Mouse (Mus musculus) adrenal gland, postnatal 14 days (tissue): ENCODE data around the gene Pth2. TPM values are rescaled to one million over a fixed set of nuclear protein-coding genes. Genes with fewer than 3 reads are reported as not detected.

Experiments
- microRNA-seq, 2 experiments: library from miRNA; unstranded; fragments of <30 nt; microRNA quantifications; one replicate each; pipeline ENCODE4 v1.2.0; 2021
- total RNA-seq: library from RNA; stranded (reverse); gene quantifications from 2 replicates; pipeline ENCODE4 v1.2.3, GENCODE M21; 2021

Pth2 gene
- total RNA-seq, 1 experiment from 2014 or later, result not detected

Small RNA genes lying within 50 kb of the gene (microRNA-seq; reads per million reads assigned to microRNA genes)
- gene Mir7055, result 0 reads per million in 2 experiments

Other genes with a start within 250 kb of the Pth2 start
- not detected in 2 replicates for gene Tsks, start 237.8 kb upstream of the Pth2 start, total RNA-seq
- 9.6 and 12.4 TPM in 2 replicates for gene Cpt1c, start 206.1 kb upstream of the Pth2 start, total RNA-seq
- 224 and 250 TPM in 2 replicates for gene Prmt1, start 194.4 kb upstream of the Pth2 start, total RNA-seq
- 95.1 and 108 TPM in 2 replicates for gene Irf3, start 183.3 kb upstream of the Pth2 start, total RNA-seq
- 16.1 and 16.6 TPM in 2 replicates for gene Bcl2l12, start 182.3 kb upstream of the Pth2 start, total RNA-seq
- 76.3 and 77.2 TPM in 2 replicates for gene Scaf1, start 164.6 kb upstream of the Pth2 start, total RNA-seq
- 60.3 and 63.4 TPM in 2 replicates for gene Rras, start 163.0 kb upstream of the Pth2 start, total RNA-seq
- gene Prr12, start 128.1 kb upstream of the Pth2 start, total RNA-seq, result 42.6 and 44.6 TPM in 2 replicates
- gene Nosip, start 118.6 kb upstream of the Pth2 start, total RNA-seq, result 41.6 and 47.5 TPM in 2 replicates
- gene Prrg2, start 118.3 kb upstream of the Pth2 start, total RNA-seq, result 16.0 and 16.3 TPM in 2 replicates
- 38.2 and 39.1 TPM in 2 replicates for gene Rcn3, start 88.8 kb upstream of the Pth2 start, total RNA-seq
- 138 and 152 TPM in 2 replicates for gene Fcgrt, start 77.1 kb upstream of the Pth2 start, total RNA-seq
- 1,189 and 1,386 TPM in 2 replicates for gene Rps11, start 56.6 kb upstream of the Pth2 start, total RNA-seq
- gene Rpl13a, start 52.2 kb upstream of the Pth2 start, total RNA-seq, result 1,693 and 2,079 TPM in 2 replicates
- not detected in 2 replicates for gene Gm45713, start 44.8 kb upstream of the Pth2 start, total RNA-seq
- gene Flt3l, start 44.6 kb upstream of the Pth2 start, total RNA-seq, result 13.3 and 25.0 TPM in 2 replicates
- gene Pih1d1, start 26.7 kb upstream of the Pth2 start, total RNA-seq, result 55.6 and 58.5 TPM in 2 replicates
- gene Aldh16a1, start 26.4 kb upstream of the Pth2 start, total RNA-seq, result 59.8 and 59.9 TPM in 2 replicates
- 0.22 and 0.79 TPM in 2 replicates for gene Slc17a7, start 17.0 kb upstream of the Pth2 start, total RNA-seq
- not detected in 2 replicates for gene Gfy, start 1.4 kb upstream of the Pth2 start, total RNA-seq
- gene Ccdc155, start 23.9 kb downstream of the Pth2 start, total RNA-seq, result 0.22 and 0.23 TPM in 2 replicates
- gene Dkkl1, start 31.2 kb downstream of the Pth2 start, total RNA-seq, result 0.98 TPM in 1 of 2 replicates, not detected in the other
- 17.8 and 19.2 TPM in 2 replicates for gene Tead2, start 34.8 kb downstream of the Pth2 start, total RNA-seq
- 7.3 and 40.7 TPM in 2 replicates for gene Cd37, start 58.1 kb downstream of the Pth2 start, total RNA-seq
- not detected in 2 replicates for gene Slc6a16, start 60.1 kb downstream of the Pth2 start, total RNA-seq
- not detected in 2 replicates for gene Slc6a21, start 96.5 kb downstream of the Pth2 start, total RNA-seq
- gene Trpm4, start 152.8 kb downstream of the Pth2 start, total RNA-seq, result 13.5 and 15.1 TPM in 2 replicates
- gene Hrc, start 154.3 kb downstream of the Pth2 start, total RNA-seq, result 0.15 and 0.45 TPM in 2 replicates
- gene Ppfia3, start 186.0 kb downstream of the Pth2 start, total RNA-seq, result 2.1 and 2.4 TPM in 2 replicates
- gene Lin7b, start 189.6 kb downstream of the Pth2 start, total RNA-seq, result 1.2 and 1.4 TPM in 2 replicates
- 265 and 280 TPM in 2 replicates for gene Snrnp70, start 214.7 kb downstream of the Pth2 start, total RNA-seq
- not detected in 2 replicates for gene Kcna7, start 224.7 kb downstream of the Pth2 start, total RNA-seq
- gene Ntf5, start 232.7 kb downstream of the Pth2 start, total RNA-seq, result not detected in 2 replicates
- not detected in 2 replicates for gene Lhb, start 239.8 kb downstream of the Pth2 start, total RNA-seq